Mouse (Mus musculus) macrophage (primary cell): ENCODE data around the gene Clrn1. TPM values are rescaled to one million over a fixed set of nuclear protein-coding genes. Genes with fewer than 3 reads are reported as not detected.

Experiments
- H3K27ac ChIP-seq: fragments of 350-480 bp; formaldehyde crosslinking; 2 replicates; pipeline ENCODE4 v1.9.0; 2021
- H3K36me3 ChIP-seq: fragments of 350-480 bp; formaldehyde crosslinking; 2 replicates; pipeline ENCODE4 v1.9.0; 2021; ENCODE audit errors: inconsistent target
- H3K4me3 ChIP-seq: fragments of 350-480 bp; formaldehyde crosslinking; 2 replicates; pipeline ENCODE4 v1.9.0; 2021; ENCODE audit errors: inconsistent target
- H3K79me2 ChIP-seq: fragments of 350-480 bp; formaldehyde crosslinking; 2 replicates; pipeline ENCODE4 v1.9.0; 2021; ENCODE audit errors: inconsistent target
- WGBS: methylation state at CpG from one replicate; pipeline ENCODE4 v1.1.7; 2026; ENCODE audit warnings: inconsistent platforms; ENCODE audit not compliant: missing documents; 5-methylcytosine and 5-hydroxymethylcytosine counted together
- polyA plus RNA-seq: library from polyadenylated mRNA; stranded (reverse); fragments of 250-400 nt; gene quantifications from 3 replicates; pipeline ENCODE4 v1.2.4, GENCODE M21; 2018; ENCODE audit warnings: inconsistent platforms
- total RNA-seq, 78 experiments: library from RNA; depleted of rRNA; stranded (reverse); fragments of 250-400 nt; gene quantifications; 1 replicate in 9 of 78; 2 replicates in 24 of 78; 3 replicates in 43 of 78; 4 replicates in 2 of 78; pipeline ENCODE4 v1.2.4; 2018; ENCODE audit warnings: inconsistent platforms in 56 of 78

Gene Clrn1
- not detected for total RNA-seq (2018; cell fraction: chromatin; rRNA removed)
- not detected for total RNA-seq (2018; cell fraction: cytosol; rRNA removed)
- total RNA-seq (2018; cell fraction: nucleus; rRNA removed), result not detected
- not detected in 3 replicates for polyA plus RNA-seq

DNA sequence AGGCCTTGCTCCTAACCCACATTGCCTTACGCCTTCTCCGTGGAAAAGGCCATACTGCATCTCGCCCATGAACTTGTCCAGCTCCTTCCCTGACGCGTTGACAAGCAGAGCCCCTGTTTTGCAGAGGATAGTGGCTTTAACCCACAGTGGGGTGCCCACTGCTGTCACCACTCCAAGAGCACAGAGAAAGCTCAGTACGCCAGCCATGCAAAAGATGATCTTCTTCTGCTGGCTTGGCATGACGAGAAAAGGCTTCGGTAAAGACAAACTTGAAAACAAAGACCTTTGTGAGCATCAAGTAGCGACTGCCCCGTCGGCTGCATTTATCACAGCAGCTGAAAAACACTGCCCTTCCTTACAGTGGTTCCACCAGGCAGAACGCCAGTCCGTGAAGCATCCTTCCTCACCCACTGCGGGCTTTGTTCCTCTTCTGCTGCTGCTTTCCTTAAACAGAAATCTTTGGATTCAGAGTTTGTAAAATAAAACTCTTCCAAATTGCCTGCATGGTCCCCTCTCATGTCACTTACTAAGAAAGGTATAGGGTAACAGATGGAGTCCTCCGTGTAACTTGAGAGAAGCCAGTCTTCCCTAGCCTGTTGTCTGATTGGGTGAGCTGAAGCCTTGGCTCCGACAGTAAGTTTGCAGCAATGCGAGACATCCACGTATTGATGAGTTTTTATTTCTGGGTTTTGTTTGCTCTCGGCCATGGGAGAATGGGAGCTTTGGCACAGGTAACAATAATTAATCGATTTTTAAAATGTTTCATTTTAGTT is at the start of gene Clrn1:
Gene Clrn1, minus strand, starts transcription at position 540 of the 773 bp plus-strand sequence.
- Histone ChIP-seq H3K4me3 (no peak within 1 kb of the TSS), H3K27ac (no peak within 1 kb of the TSS), H3K79me2 (no peaks in the 10 kb centered on the region), H3K36me3 (no peaks in the 10 kb centered on the region)
- 81% methylated on average over 20 of the region's 20 CpGs for WGBS

DNA sequence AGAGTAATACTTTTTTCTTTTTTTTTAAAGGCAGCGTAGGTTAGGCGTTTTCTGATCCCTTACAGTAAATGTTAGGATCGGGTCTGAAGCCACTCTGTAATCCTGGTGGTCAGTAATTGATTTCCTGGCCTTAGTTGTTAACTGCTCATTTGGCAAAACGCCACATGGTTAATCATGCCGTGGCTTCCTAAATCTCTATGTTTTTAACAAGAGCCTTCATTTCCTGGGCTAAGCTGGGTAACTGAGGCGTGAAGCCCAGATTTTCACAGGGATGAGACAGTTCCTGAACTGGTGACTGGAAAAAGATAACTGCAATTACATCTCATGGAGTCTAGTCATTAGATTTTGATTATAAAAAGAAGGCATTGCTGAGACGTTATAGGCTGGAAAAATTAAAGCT is 38.9 kb upstream of the Clrn1 start:
- H3K36me3 ChIP-seq, result no peaks in the 10 kb centered on the region
- H3K4me3 ChIP-seq, result no peak overlapping the region
- H3K79me2 ChIP-seq, result no peaks in the 10 kb centered on the region
- no peak overlapping the region for H3K27ac ChIP-seq
- 81% methylated on average over 7 of the region's 7 CpGs for WGBS

DNA sequence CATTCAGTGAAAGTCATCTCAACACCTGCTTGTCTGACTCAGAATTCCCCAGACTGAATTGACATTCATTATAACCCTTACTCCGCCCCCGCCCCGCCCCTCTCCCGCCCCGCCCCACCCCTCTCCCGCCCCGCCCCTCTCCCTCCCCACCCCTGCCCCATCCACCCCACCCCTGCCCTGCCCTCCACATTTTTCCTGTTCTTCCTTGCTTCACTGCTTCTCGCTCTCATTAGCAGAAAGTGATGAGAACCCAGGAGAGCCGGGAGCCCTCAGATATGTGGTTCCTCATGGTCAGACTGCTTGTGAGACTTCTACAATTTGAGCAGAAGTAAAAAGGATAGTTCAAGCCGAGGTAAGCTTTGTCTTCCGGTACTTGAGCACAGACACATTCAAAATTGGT is 38.0 kb upstream of the Clrn1 start:
- Histone ChIP-seq H3K27ac (no peak overlapping the region), H3K4me3 (no peak overlapping the region), H3K79me2 (no peaks in the 10 kb centered on the region), H3K36me3 (no peaks in the 10 kb centered on the region)
- 52% methylated on average over 3 of the region's 11 CpGs for WGBS

DNA sequence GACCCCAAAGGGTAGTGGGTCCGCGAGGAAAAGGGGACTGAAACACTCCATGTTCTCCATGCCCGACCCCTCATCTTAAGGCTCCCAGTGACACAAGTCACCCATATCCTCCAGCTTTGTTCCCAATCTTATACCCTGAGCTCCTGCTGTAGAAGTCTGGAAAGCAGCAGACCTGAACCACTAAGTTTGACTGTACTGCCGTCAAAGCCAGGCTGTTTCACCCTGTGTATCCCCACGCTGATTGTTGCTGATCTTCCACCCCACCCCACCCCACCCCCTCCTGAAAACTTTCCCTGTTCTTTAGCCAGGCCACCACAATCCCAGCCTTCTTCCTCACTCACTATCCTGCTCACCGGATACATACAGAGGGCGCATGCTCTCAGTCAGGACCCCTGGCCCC is 37.5 kb upstream of the Clrn1 start:
- no peak overlapping the region for H3K4me3 ChIP-seq

DNA sequence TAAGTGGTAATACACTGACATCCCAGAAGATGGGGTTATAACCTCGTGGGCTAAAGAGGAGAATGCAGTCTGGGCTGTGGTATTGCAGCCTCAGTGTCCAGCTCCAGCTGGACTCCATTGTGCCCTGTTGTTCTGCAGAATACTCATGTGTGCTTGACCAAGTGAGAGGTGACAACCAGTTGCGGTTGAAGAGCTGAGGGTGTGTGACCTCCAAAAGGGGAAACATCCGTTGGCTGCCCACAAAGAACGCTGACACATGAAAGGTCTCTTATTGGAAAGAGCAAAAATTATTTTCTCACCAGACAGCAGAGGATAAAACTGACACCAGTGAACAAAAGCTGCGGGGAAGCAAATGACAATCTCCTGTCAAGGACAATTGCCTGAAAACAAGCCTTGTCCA is 36.2 kb upstream of the Clrn1 start:
- Histone ChIP-seq H3K36me3 (no peaks in the 10 kb centered on the region), H3K79me2 (no peaks in the 10 kb centered on the region), H3K4me3 (no peak overlapping the region), H3K27ac (no peak overlapping the region)
- WGBS, result 48% methylated on average over 5 of the region's 5 CpGs

More for the DNA sequence above, 37.5 kb upstream of the Clrn1 start:
- 92% methylated on average over 7 of the region's 7 CpGs for WGBS
- Histone ChIP-seq H3K36me3 (no peaks in the 10 kb centered on the region), H3K79me2 (no peaks in the 10 kb centered on the region), H3K27ac (no peak overlapping the region)

DNA sequence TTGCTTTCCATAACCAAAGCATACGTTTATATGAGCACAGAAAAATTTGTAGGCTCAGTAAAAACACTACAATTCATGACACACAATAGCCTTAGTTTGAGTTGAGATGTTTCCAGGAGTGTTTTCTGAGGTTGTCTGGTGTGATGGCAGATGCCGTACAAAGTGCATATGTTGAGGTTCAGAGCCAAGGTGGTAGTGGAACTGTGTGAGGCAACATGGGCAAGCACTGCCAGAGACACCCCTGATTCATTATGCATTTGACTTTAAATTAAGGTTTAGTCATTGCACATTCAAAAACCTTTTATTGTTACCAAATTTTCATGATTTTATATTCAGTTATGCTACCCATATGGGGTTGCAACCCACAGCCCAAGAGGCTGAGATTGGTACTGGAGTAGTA is 19.5 kb upstream of the Clrn1 start:
- no peak overlapping the region for H3K4me3 ChIP-seq
- WGBS, result 100% methylated on average over 2 of the region's 2 CpGs
- H3K27ac ChIP-seq, result no peak overlapping the region
- H3K36me3 ChIP-seq, result no peaks in the 10 kb centered on the region
- no peaks in the 10 kb centered on the region for H3K79me2 ChIP-seq

DNA sequence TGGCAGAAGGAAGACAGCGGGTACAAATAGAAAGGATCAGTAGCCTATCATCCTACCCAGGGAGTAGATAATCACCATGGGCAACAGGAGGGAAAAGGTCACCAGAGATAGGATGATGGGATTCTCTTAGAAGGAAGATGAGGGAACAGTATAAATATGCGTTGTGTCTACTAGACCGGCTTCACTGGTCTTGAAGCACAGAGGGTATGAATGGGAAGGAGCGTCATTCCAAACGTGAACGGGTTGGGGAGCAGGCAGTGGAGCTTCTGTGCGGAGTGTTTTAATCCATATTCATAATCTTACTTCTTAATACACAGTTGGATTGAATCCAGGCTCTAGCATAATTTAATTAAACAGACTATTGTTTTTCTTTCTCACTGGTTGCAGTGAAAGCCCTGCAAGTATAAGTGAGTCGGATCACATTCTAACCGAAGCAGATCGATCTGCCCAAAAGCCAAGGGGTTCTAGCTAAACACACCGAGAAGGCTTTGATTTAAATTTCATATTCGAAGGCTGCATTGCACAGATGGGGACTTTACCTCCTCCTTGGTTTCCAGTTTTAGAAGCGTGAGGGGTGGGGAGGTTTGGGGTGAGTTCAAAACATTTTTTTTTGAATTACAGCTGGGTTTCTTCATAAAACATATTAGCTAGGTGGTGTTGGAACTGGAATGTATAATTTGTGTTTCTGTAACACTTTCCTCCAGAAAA is 17.1 kb upstream of the Clrn1 start:
- Histone ChIP-seq H3K27ac (no peak overlapping the region), H3K79me2 (no peaks in the 10 kb centered on the region), H3K36me3 (no peaks in the 10 kb centered on the region), H3K4me3 (no peak overlapping the region)
- WGBS, result 91% methylated on average over 13 of the region's 13 CpGs

DNA sequence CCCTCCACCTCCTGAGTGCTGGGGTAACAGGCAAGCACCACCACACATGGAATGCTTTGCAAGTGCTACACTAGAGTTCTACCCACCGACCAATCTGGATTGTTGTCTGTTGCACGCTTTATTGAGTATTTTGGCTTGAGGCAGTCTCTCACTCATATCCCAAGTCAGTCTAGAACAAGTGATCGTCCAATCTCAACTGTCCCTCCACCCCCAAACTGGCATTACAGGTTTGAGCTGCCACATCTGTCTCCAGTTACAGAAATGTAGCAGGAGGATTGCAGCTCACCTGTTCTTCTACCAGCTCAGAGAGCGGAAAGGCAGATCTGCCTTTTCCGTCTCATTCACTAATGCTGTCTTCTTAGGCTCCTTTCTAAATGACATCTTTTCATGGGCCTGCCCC is 10.0 kb upstream of the Clrn1 start:
- no peak overlapping the region for H3K4me3 ChIP-seq
- no peaks in the 10 kb centered on the region for H3K79me2 ChIP-seq
- no peak overlapping the region for H3K27ac ChIP-seq
- H3K36me3 ChIP-seq, result no peaks in the 10 kb centered on the region
- WGBS, result 96% methylated on average over 5 of the region's 5 CpGs

DNA sequence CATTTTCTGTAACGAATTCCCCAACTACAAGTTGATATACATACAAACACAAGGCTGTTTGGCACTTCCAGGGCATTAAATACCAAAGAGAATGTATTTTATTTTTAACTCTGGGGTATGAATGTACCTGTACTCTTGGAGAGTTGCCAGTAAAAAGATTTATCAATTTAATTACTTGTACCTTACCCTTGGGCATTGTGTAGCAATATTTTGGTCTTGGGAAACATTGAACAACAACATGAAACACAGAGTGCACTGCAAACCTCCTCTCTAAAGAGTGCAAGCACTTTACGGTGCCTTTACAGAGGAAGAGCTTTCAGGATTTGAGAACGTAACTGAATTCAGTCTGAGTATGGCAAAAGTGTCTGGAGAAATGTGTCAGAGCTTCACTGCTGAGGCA is 9.4 kb upstream of the Clrn1 start:
- WGBS, result 90% methylated on average over 3 of the region's 3 CpGs

DNA sequence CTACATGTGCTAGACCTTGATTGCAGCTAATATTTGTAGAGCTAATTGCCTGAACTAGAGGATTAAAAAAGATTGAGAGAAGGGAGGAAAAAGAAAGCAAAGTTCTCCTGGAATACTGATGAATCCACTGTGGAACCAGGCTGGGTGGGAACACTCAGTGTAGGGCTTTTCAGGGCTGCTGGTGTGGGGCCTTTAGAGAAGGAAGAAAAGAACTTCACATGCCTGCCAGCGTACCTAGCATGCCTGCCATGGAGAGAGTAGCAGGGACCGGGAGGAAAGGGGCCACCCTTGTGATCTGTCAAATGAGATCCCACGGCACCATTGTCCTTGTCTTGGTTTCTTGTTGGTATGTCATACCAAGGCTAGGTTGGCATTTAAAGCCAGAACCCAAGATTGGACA is 4.5 kb upstream of the Clrn1 start:
- H3K36me3 ChIP-seq, result no peaks in the 10 kb centered on the region
- no peak overlapping the region for H3K27ac ChIP-seq
- H3K4me3 ChIP-seq, result no peak overlapping the region
- H3K79me2 ChIP-seq, result no peaks in the 10 kb centered on the region
- WGBS, result 92% methylated on average over 3 of the region's 3 CpGs

More for the DNA sequence above, 9.4 kb upstream of the Clrn1 start:
- no peak overlapping the region for H3K4me3 ChIP-seq
- H3K36me3 ChIP-seq, result no peaks in the 10 kb centered on the region
- no peak overlapping the region for H3K27ac ChIP-seq
- no peaks in the 10 kb centered on the region for H3K79me2 ChIP-seq

DNA sequence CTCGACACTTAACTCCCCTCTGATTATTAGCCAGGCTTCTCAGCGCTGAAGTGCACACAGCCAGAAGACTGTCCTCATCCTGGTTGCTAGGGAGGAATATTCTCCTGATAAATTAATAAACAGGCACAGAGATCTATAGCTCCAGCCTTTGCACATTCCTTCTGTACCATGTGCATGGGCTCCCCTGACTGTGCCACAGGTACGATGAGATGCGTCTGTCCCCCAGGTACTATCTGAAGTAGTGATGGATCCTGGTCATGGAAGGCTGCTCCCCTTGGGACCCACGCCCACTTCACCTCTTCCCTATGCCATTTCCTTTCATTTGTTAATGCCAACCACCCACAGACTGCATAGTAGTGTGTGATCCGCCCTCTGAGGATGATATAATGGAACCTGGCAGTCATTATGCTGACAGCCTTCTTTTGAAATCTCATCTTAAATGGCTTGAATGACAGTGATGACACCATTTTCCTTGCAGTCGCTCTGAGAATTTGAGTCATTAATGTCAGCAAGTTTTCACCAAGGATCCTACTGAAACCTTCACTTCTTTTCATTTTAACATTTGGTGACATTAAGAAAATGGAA is 3.1 kb upstream of the Clrn1 start:
- Histone ChIP-seq H3K4me3 (no peak overlapping the region), H3K36me3 (no peaks in the 10 kb centered on the region), H3K79me2 (no peaks in the 10 kb centered on the region), H3K27ac (no peak overlapping the region)
- WGBS, result 90% methylated on average over 7 of the region's 7 CpGs

DNA sequence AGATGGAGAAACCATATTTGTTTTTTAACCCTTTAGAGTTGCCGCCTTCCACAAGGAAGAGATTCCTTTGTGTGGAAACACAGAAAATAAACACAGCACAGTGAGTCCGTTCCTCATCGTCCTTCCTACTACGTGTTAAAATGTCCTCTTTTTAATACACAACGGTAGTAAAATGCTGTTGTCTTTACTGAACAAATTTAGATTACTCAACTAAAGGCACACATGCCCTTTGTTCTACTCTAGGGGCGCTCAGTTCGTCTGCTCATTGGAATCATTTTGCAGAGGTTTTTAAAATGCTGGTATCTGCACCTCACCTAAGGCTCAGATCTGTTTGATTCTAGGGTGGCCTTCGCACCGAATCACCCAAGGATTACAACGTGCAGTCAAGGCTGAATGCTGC is 2.6 kb upstream of the Clrn1 start:
- Histone ChIP-seq H3K27ac (no peak overlapping the region), H3K79me2 (no peaks in the 10 kb centered on the region), H3K36me3 (no peaks in the 10 kb centered on the region), H3K4me3 (no peak overlapping the region)
- 90% methylated on average over 10 of the region's 10 CpGs for WGBS

DNA sequence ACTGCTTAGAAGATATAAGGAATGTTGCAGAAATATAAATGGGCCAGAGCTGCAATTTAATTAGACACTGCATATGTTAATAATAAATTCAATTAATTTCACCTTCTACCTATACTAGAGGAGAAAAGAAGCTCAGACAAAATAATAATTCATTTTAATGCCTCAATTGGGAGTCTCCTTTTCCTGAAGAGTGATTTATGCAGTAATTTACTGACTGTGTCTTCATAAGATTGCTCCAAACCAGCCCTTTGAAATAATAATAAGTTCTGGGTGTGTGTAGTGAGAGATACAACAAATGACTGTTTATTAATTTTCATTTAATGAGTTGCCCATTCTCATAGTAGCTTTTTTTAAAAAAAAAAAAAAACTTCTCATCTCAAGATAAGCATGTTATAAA is 1.6 kb downstream of the Clrn1 start:
- Histone ChIP-seq H3K27ac (no peak overlapping the region), H3K4me3 (no peak overlapping the region), H3K79me2 (no peaks in the 10 kb centered on the region), H3K36me3 (no peaks in the 10 kb centered on the region)

DNA sequence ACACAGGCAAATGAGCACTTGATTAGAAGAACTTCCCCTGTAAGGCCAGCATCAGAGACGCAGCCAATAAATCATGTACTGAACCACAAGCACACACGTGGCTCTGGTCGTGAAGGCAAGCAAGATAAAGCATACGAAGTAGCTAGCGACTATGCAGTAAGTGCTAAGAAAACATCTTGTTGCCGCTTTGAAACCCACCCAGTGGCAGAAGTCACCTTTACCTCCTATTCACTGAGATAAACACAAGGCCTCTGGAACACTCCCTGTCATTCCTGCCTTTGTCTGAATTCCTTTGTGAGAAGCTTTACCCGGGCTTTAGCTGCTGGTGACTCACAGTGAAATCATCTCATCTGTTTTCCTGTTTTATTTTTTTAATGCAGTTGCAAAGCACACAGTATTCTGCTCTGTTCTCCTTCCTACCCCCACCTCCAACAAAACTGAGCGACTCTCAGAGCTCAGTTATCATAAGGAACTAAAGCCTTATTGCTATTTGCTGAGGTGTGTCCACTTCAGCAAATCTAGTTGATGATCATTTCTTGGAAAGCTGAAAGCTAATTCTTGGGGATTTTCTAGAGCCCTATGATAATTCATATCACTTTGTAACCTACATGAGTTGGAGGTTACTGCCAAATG is 2.1 kb downstream of the Clrn1 start:
- no peaks in the 10 kb centered on the region for H3K36me3 ChIP-seq
- no peak overlapping the region for H3K27ac ChIP-seq
- WGBS, result 9% methylated on average over 8 of the region's 8 CpGs
- no peaks in the 10 kb centered on the region for H3K79me2 ChIP-seq
- no peak overlapping the region for H3K4me3 ChIP-seq

DNA sequence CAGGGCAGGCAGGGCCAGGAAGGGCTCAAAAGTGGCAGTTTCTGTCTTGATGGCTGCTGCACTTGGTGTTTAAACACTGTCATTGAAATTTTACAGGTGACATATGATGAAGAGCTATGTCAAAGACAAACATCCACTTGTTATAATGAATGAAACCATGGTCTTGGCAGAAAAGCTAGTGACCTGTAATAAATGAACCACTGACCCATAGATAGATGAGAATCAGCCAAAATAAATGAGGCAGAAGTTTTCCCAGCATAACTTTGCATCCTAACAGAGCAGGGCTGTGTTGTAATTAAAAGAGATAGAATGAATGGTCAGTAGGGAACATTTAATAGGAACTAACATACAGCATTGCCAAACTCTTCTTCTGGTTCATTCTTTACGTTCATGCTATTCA is 4.1 kb downstream of the Clrn1 start:
- Histone ChIP-seq H3K36me3 (no peaks in the 10 kb centered on the region), H3K79me2 (no peaks in the 10 kb centered on the region), H3K4me3 (no peak overlapping the region), H3K27ac (no peak overlapping the region)
- 100% methylated on average over 1 of the region's 1 CpGs for WGBS
